Mouse (Mus musculus) common myeloid progenitor, adult 5-6 weeks (primary cell): ENCODE results near the gene Pdia2. TPM values are rescaled to one million over a fixed set of nuclear protein-coding genes. Genes with fewer than 3 reads are reported as not detected.
A peak's percentile ranks its signal among the peaks of the same experiment; 100 is the strongest.
"Not testable (repeated sequence)": the region's sequence is repeated elsewhere in the genome, so short reads cannot be mapped to it uniquely, and the experiment has no call there.

Experiments
- ATAC-seq: replicated peaks from 2 replicates; pipeline ENCODE4 v1.8.0; 2016; ENCODE audit warnings: low read depth, mild to moderate bottlenecking, moderate TSS enrichment, inconsistent platforms; ENCODE audit not compliant: poor library complexity, severe bottlenecking
- total RNA-seq: library from RNA; stranded (forward); fragments of 200-1000, 187-1606 nt; gene quantifications from 2 replicates; pipeline ENCODE4 v1.2.3, GENCODE M21; 2017

The Pdia2 gene
- total RNA-seq, 1 experiment from 2014 or later = 5.7 TPM

GRCm38 (mm10) chr17:26202737-26203136, 3.9 kb upstream of the Pdia2 start, which contains the start of gene Rgs11:
Rgs11 (plus strand) TSS chr17:26202951.
- 0 out of 2 replicates have a peak, but pooled peaks have one; percentile 11 for ATAC-seq

- ATAC-seq = no peak
Observed at GRCm38 (mm10) chr17:26201998-26202397, 3.1 kb upstream of the Pdia2 start.

- ATAC-seq = no peak
Observed at GRCm38 (mm10) chr17:26200831-26201705, 2.2 kb upstream of the Pdia2 start.

- ATAC-seq = no peak
Observed at GRCm38 (mm10) chr17:26192481-26193190, 6.3 kb downstream of the Pdia2 start.

GRCm38 (mm10) chr17:26191486-26191885, 7.4 kb downstream of the Pdia2 start:
- not testable (repeated sequence) for ATAC-seq

GRCm38 (mm10) chr17:26188091-26188805, 10.6 kb downstream of the Pdia2 start:
- ATAC-seq = no peak

GRCm38 (mm10) chr17:26187592-26187991, 11.3 kb downstream of the Pdia2 start:
- ATAC-seq = no peak

- no peak for ATAC-seq
Observed at GRCm38 (mm10) chr17:26181179-26181578, 17.7 kb downstream of the Pdia2 start.

GRCm38 (mm10) chr17:26178611-26179010, 20.3 kb downstream of the Pdia2 start:
- no peak for ATAC-seq

GRCm38 (mm10) chr17:26175248-26175647, 23.6 kb downstream of the Pdia2 start:
- not testable (repeated sequence) for ATAC-seq

- peak; percentile 97 for ATAC-seq
Observed at GRCm38 (mm10) chr17:26168039-26168438, 30.8 kb downstream of the Pdia2 start.

- no peak for ATAC-seq
Observed at GRCm38 (mm10) chr17:26162736-26163135, 36.2 kb downstream of the Pdia2 start.

GRCm38 (mm10) chr17:26151886-26152630, 46.8 kb downstream of the Pdia2 start:
- ATAC-seq = no peak

GRCm38 (mm10) chr17:26149056-26149455, 49.8 kb downstream of the Pdia2 start:
- no peak for ATAC-seq

Other genes with a start within 250 kb of the Pdia2 start
- gene A930017K11Rik, start 246.5 kb downstream of the Pdia2 start, total RNA-seq = not detected in 2 replicates
- gene Capn15, start 213.3 kb downstream of the Pdia2 start, total RNA-seq = 4.1 and 4.6 TPM in 2 replicates
- gene Rab11fip3, start 129.5 kb downstream of the Pdia2 start, total RNA-seq = 0.97 and 2.2 TPM in 2 replicates
- 11.8 and 16.0 TPM in 2 replicates for gene Decr2, start 108.8 kb downstream of the Pdia2 start, total RNA-seq
- gene Nme4, start 103.5 kb downstream of the Pdia2 start, total RNA-seq = 70.1 and 78.8 TPM in 2 replicates
- 2.4 and 9.3 TPM in 2 replicates for gene Tmem8, start 85.8 kb downstream of the Pdia2 start, total RNA-seq
- 36.4 and 48.0 TPM in 2 replicates for gene Mrpl28, start 75.6 kb downstream of the Pdia2 start, total RNA-seq
- gene Axin1, start 60.4 kb downstream of the Pdia2 start, total RNA-seq = 145 and 188 TPM in 2 replicates
- 0.23 and 0.82 TPM in 2 replicates for gene Rgs11, start 3.9 kb upstream of the Pdia2 start, total RNA-seq
- gene Arhgdig, start 8.7 kb upstream of the Pdia2 start, total RNA-seq = not detected in 2 replicates
- gene Fam234a, start 45.2 kb upstream of the Pdia2 start, total RNA-seq = 6.9 and 8.3 TPM in 2 replicates
- 104 and 124 TPM in 2 replicates for gene Luc7l, start 53.8 kb upstream of the Pdia2 start, total RNA-seq
- 2.7 and 8.5 TPM in 2 replicates for gene Neurl1b, start 215.7 kb upstream of the Pdia2 start, total RNA-seq